Mouse (Mus musculus): ENCODE measurements around the gene Agap3.

DNA sequence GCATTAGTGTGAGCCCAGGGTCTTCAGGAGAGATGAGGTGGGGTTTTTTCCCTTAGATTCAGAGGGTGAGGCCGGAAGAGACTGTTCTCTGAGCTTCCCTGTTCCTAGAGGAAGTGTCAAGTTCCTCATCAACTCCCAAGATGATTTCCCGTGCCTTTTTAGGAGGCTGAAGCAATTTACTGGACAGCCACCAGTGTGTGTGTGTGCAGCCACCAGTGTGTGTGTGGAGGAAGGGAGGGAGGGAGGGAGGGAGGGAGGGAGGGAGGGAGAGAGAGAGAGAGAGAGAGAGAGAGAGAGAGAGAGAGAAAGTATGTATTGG, 2.0 kb downstream of the Agap3 start:
- TF ChIP-seq CTCF (IDR thresholded peaks at IDR 0.05; ENCODE audit: extremely low read depth, insufficient read length, insufficient replicate concordance, low read depth, low read length) (no peak), POLR2A (IDR thresholded peaks at IDR 0.05; ENCODE audit: low read depth, low read length) (no peak)

Data from small intestine, adult 2 months (tissue).